Mouse (Mus musculus) right cerebral cortex, postnatal 4 days (tissue): Measurements from ENCODE around the gene Cacnb1.

Experiments
- DNase-seq: peaks from one replicate; pipeline ENCODE4 v3.0.0-alpha.2; 2022

Gene Cacnb1

DNA sequence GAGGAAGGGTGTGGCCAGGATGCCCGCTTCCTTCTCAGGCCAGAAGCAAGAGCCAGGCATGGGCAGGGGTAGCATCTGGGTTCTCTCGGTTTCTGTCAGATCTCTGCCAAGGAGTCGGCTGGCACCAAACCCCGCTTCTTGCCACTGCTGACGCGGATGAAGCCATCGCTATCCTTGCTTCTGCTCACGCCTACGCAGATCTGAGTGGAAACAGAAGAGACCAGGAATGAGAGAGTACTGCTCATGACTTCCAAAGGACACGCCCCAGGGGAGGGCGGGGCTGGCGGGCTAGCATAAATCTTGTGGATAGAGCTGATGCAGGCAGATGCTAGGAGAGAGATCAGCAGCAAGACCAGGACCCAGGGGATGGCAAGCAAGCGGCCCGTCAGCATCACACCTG, 15.0 kb upstream of the Cacnb1 start:
- no peak for DNase-seq

GRCm38 (mm10) chr11:98035977-98036377, 13.1 kb upstream of the Cacnb1 start:
- DNase-seq = peak; percentile 58

- peak; percentile 51 for DNase-seq
These were observed 12.0 kb upstream of the Cacnb1 start for GRCm38 (mm10) chr11:98034840-98035239.

GRCm38 (mm10) chr11:98034061-98034460, 11.2 kb upstream of the Cacnb1 start:
- no peak for DNase-seq

- DNase-seq = peak; percentile 92
These were observed 8.6 kb upstream of the Cacnb1 start for GRCm38 (mm10) chr11:98031443-98031770.

DNA sequence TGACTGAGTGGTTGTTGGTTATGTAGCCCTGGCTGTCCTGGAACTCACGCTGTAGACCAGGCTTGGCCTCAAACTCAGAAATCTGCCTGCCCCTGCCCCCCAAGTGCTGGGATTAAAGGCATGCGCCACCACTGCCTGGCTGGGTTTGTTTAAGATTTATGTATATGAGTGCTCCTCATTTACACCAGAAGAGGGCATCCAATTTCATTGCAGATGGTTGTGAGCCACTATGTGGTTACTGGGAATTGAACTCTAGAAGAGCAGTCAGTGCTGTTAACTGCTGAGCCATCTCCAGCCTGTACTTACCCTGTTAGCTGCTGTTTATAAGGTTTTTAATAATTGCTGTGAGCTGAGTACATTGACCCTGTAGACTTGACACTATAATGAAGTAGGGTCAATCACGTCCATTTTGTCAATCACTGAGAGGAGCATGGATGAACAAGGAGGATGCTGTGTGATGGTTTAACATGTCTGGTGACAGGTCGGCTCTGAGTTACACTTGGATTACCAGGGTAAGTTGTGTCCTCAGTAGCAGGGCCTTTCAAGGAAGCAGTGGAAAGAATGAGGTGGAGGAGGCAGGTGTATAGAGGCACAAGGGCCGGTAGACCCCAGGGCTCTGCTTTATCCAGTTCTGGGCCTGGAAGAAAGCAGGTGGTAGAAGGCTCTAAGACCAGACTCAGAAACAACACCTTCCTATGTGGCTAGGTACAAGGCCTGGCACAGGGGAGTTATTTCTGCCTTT, 8.0 kb upstream of the Cacnb1 start:
- DNase-seq = no peak

DNA sequence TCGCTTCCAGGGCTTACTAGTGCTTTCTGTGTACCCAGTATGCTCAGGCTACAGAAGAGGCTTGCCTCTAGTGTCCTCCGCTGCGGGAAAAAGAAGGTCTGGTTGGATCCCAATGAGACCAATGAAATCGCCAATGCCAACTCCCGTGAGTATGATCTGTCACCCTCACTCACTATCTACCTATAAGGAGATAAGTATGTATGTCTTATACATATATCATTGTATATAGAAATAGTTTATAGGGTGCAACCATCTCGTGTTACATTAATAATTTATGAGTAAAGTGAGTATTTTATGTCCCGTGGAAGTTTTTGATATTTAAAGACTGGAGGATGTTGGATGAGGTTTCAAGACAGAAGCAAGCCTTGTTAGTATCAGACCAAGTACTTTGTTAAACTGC, 5.0 kb upstream of the Cacnb1 start:
- DNase-seq = no peak

- DNase-seq = no peak
These were observed 4.5 kb upstream of the Cacnb1 start for GRCm38 (mm10) chr11:98027297-98027688.

GRCm38 (mm10) chr11:98026570-98027296, 3.9 kb upstream of the Cacnb1 start, which contains the start of gene Rpl19:
Rpl19 (plus strand) TSS chr11:98026710.
- peak; percentile 93 for DNase-seq

- DNase-seq = no peak
These were observed 3.4 kb upstream of the Cacnb1 start for GRCm38 (mm10) chr11:98026248-98026569.

- no peak for DNase-seq
These were observed 1.7 kb upstream of the Cacnb1 start for GRCm38 (mm10) chr11:98024516-98024915.

DNA sequence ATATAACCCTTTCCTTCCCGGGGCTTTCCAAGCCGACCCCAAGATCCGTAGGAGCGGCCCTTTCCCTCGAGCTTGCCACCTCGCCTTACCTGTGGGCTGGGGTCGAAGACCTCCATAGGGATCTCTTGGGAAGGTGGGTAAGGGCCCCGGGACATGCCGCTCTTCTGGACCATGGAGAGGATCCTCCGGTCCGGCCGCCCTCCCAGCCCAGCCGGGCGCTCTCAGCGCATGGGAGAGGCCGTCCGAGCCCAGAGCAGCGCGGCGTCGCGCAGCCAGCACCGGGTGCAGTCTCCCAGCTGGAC, 630 bp downstream of the Cacnb1 start:
- DNase-seq = no peak

DNA sequence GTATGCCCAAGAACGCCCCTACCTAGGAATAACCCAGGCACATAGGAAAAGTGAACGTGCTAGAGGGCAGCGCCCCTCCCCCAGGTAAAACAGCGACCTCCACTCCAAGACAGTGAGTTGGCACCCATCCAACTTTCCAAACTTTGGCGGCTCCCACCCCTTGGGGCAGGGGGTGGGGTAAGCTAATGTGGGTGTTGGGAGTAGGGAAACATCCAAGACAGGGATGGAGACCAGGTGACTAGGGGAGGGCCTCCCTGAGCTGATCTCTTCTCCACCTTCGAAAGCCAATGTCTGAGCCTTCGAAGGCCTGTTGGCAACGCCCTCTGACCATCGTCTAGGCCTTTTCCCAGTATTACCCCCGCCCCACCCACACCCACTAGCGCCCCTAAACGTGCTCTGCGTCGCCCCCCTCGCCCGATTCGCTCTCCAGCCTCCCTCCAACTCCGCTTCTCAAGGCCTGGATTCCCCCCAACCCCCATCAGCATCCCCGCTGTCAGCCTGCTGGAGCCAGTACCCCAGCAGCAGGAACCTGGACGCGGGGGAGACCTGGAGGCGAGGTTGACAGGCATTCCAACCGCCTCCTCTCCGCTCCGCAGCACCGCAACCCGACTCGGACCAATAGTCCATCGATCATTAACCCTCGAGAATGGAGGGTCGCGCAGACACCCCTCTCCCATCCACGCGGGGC, 1.1 kb downstream of the Cacnb1 start:
- peak; percentile 69 for DNase-seq

DNA sequence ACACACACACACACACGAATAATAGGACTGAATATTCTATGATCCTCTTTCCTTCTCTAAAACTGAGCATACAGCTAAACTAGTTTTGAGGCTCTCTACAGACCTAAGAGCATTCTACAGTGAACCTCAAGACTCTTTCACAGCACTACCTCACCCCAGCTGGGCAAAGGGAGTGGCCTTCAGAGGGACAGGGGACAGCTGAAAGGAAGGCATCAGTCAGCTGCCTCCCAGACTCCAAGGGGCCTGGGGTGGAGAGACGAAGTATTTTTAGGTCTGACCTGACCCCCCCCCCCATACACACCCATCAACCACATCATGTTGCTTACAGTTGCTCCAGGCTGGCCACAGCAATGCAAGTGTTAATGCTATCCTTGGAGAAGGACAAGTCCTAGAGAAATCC, 1.7 kb downstream of the Cacnb1 start:
- DNase-seq = no peak

DNA sequence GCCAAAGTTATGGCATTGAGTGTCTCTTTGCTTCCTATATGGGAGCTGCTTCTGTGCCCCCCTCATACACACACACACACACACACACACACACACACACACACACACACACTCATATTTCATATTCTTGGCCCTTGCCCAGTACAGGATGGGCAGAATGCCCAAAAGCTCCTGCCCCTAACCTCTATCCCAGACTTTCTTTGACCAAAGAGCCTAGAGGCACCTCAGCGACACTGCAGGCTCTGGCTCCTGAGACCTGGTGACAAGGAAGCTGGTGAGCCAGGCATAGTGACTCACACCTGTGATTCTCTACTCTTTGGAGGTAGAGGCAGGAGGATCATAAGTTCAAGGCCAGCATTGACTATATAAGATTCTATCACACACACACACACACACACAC, 2.1 kb downstream of the Cacnb1 start:
- no peak for DNase-seq

- no peak for DNase-seq
These were observed 2.8 kb downstream of the Cacnb1 start for GRCm38 (mm10) chr11:98019883-98020610.

GRCm38 (mm10) chr11:98018858-98019641, 3.8 kb downstream of the Cacnb1 start:
- DNase-seq = peak; percentile 63

DNA sequence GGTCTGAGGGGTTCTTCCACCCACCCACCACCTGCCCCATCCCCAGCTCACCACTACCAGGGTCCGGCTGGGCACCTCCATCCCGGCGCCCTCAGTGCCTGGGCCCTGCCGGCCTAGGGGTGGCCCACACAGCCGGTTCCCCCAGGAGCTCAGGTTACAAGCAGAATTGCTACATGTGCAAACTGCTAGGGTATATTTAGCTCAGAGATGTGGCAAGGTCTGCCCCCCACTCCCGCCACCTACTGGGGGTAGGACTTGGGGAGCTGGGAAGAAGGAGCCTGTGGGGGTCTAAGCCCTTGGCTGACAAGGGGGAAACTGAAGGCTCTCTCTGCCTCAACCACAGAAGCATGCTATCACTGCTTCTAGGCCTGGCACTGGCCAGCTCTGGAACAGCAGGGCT, 4.6 kb downstream of the Cacnb1 start:
- no peak for DNase-seq

DNA sequence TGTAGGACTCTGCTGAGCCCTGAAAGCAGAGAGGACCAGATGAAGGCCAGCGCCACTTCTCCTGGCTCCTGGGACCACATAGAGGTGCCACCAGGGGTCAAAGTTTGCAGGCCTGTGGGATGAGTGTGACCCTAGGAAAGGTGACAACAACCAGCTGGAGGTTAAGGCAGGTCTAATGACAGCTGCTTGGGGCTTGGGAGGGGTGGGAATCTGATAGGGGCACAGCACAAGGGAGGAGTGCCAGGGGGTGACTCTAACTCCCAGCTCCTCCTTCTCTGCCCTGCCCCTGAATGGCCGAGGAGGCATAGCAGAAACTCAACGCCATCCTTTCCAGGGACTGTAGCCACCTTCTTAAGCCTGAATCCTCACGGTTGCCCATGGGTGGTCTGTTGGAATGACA, 6.0 kb downstream of the Cacnb1 start:
- DNase-seq = no peak

GRCm38 (mm10) chr11:98016177-98016576, 6.7 kb downstream of the Cacnb1 start:
- no peak for DNase-seq

- no peak for DNase-seq
These were observed 10.0 kb downstream of the Cacnb1 start for GRCm38 (mm10) chr11:98012831-98013230.

DNA sequence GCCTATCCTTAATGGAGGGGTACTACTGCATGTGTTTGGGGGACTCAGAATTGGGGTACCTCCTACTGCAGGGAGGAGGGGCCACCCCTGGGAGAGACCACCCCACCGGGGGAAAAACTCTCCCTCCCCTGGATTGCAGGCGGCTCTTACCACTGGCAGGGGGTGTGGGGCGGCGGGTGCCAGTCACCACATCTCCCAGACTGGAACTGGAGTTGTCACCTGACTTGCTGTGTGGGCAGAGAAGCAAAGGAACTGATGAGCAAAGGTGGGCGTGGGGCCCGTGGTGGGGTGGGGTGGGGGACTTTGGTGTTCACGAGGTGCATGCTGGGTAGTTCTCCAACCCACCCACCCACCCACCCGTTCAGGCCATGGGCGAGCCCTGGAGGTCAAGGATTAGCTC, 11.1 kb downstream of the Cacnb1 start:
- DNase-seq = no peak

- no peak for DNase-seq
These were observed 14.7 kb downstream of the Cacnb1 start for GRCm38 (mm10) chr11:98008087-98008486.
